Mouse (Mus musculus) ES-Bruce4 (cell line): ENCODE measurements at regions not wholly inside any gene's neighbourhood (a gene's known extent, or its start where the extent isn't known, plus 50 kb on each side); places are given as distances from the start of the nearest gene placed in this dataset.

Experiments
- CTCF ChIP-seq: IDR thresholded peaks from one replicate; pipeline ENCODE4 v1.8.1; 2011; ENCODE audit warnings: low read depth, low read length
- EP300 ChIP-seq: IDR thresholded peaks from 2 replicates; pipeline ENCODE4 v1.6.1; 2011; ENCODE audit warnings: low read depth, low read length; ENCODE audit not compliant: insufficient read depth
- POLR2A ChIP-seq: IDR thresholded peaks from one replicate; pipeline ENCODE4 v1.8.1; 2011; ENCODE audit warnings: low read length; ENCODE audit not compliant: insufficient read depth

DNA sequence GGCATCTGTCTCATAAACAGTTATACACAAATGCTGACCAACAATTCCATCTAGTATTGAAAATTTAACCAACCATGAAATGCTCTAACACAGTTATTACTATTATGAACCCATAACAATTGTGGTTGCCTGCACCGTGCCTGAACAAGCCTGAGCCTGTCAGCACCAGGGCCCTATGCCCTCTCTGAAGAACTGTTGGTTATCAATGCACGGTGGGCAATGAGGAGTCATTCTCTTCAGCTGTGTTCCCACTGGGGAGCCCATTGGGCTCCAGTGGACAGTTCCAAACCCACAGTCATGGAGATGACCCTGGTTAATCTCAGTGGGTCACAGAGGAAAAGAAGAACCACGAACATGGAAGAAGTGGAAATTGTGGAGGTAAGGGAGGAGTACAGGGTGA is 126.5 kb upstream of the Nr5a2 start:
- TF ChIP-seq EP300 (no peak), POLR2A (no peak), CTCF (no peak)
